In genomic region chr11:76337764-76338163, GRCm38 (mm10) we compare ENCODE assay signal across 10 mouse cellular contexts.
A peak's percentile ranks its signal among the peaks of the same experiment; 100 is the strongest.
DNase-seq lines count a peak whose midpoint lies in the region; ATAC-seq and TF ChIP-seq lines count a peak whose summit lies in the region.
"Had no signal": no experiment of that assay in that cellular context is flagged by ENCODE, and none has a peak within 500 bp of the region (broad histone marks: within the 10 kb centered on the region; RNA-seq: fewer than 3 reads in every experiment).

No protein-coding gene starts in this region.

- ATAC-seq in stomach, embryonic 16.5 days (ENCODE audit: insufficient read depth, low FRiP score), result peak; percentile 86; the same call in 1 of the 2 replicates
- ATAC-seq: midbrain, embryonic 15.5 days had no signal

- no peaks in the 10 kb centered on the region for H3K27me3 ChIP-seq in kidney, adult 2 months (replicated peaks; ENCODE audit: control insufficient read depth, insufficient read depth, low read length)
- no peaks in the 10 kb centered on the region for H3K27me3 ChIP-seq in stomach, embryonic 16.5 days (ENCODE audit: control insufficient read depth, insufficient read depth, low read length)
- H3K27me3 ChIP-seq: midbrain, embryonic 15.5 days had no signal

- H3K27ac ChIP-seq in kidney, adult 2 months (ENCODE audit: insufficient read depth, low read depth, low read length), result no peak overlapping the region
- peak overlapping the region; percentile 82 for H3K27ac ChIP-seq in stomach, embryonic 16.5 days (ENCODE audit: low read length)
- H3K27ac ChIP-seq: midbrain, embryonic 15.5 days had no signal

- peak overlapping the region; percentile 37 for H3K4me2 ChIP-seq in stomach, embryonic 16.5 days (ENCODE audit: low read depth, low read length)
- H3K4me2 ChIP-seq: midbrain, embryonic 15.5 days had no signal

- H3K4me3 ChIP-seq in kidney, adult 2 months (ENCODE audit: insufficient read depth, low read depth, low read length), result no peak overlapping the region
- H3K4me3 ChIP-seq in stomach, embryonic 16.5 days (replicated peaks; ENCODE audit: low read length), result no peak overlapping the region
- H3K4me3 ChIP-seq: midbrain, embryonic 15.5 days had no signal

- peak; percentile 46 for DNase-seq in kidney, adult 2 months
- DNase-seq in kidney, postnatal 14 days, result no peak
- DNase-seq in c-Kit-positive CD71-negative TER-119-negative erythroid progenitor cells, embryonic 14.5 days (ENCODE audit: low read depth), result peak; percentile 10
- DNase-seq in kidney, postnatal 25 days, result peak; percentile 48 to 66
- no peak for DNase-seq in right cerebral cortex, postnatal 36 days (ENCODE audit: low spot score in 2 of 2)
- DNase-seq in adrenal gland, adult 2 months, result no peak
- DNase-seq in urinary bladder, postnatal 36 days (ENCODE audit: low spot score in 2 of 2), result no peak
- DNase-seq: embryo, embryonic 11 days had no signal

- no peaks in the 10 kb centered on the region for H3K9me3 ChIP-seq in stomach, embryonic 16.5 days (replicated peaks; ENCODE audit: control insufficient read depth, low read length)
- H3K9me3 ChIP-seq: midbrain, embryonic 15.5 days had no signal

- H3K36me3 ChIP-seq in kidney, adult 2 months (ENCODE audit: control insufficient read depth, insufficient read depth, low read length), result no peaks in the 10 kb centered on the region
- H3K36me3 ChIP-seq in stomach, embryonic 16.5 days (ENCODE audit: control insufficient read depth, insufficient read depth, low read length), result no peaks in the 10 kb centered on the region
- H3K36me3 ChIP-seq: midbrain, embryonic 15.5 days had no signal

- 16% methylated on average over 7 of the region's 7 CpGs for WGBS in kidney, adult 2 months
- 7% methylated on average over 7 of the region's 7 CpGs for WGBS in stomach, embryonic 16.5 days

- 0 out of 2 replicates have a peak overlapping the region, but pooled peaks have one; percentile 9 for H3K9ac ChIP-seq in stomach, embryonic 16.5 days (ENCODE audit: low read length)
- H3K9ac ChIP-seq: midbrain, embryonic 15.5 days had no signal

- no peaks in the 10 kb centered on the region; the same call in 1 of the 2 replicates for H3K4me1 ChIP-seq in kidney, adult 2 months (ENCODE audit: control insufficient read depth, insufficient read depth, low read length)
- H3K4me1 ChIP-seq in stomach, embryonic 16.5 days (ENCODE audit: control insufficient read depth, insufficient read depth, low read length), result peaks cover 45% of the 10 kb centered on the region

- TF ChIP-seq POLR2A in kidney, adult 2 months (IDR thresholded peaks at IDR 0.05; ENCODE audit: low read depth, low read length), result no peak

- no peak for TF ChIP-seq CTCF in kidney, adult 2 months (conservative IDR thresholded peaks at IDR 0.05; ENCODE audit: insufficient read depth, insufficient read length, low read depth, low read length)

Comparison
In these comparisons a context has a peak if more than half of its experiments do, and no peak if none do; other contexts are left out.
1. DNase-seq: peak in kidney, adult 2 months (single experiment), c-Kit-positive CD71-negative TER-119-negative erythroid progenitor cells, embryonic 14.5 days (single experiment) and kidney, postnatal 25 days (2 of 2); none in kidney, postnatal 14 days (single experiment), right cerebral cortex, postnatal 36 days (0 of 2), adrenal gland, adult 2 months (single experiment) and urinary bladder, postnatal 36 days (0 of 2).